Mouse (Mus musculus) left cerebral cortex, postnatal 25 days (tissue): ENCODE results near the gene Lsg1. TPM values are rescaled to one million over a fixed set of nuclear protein-coding genes. Genes with fewer than 3 reads are reported as not detected.

ENCODE experiments used
- DNase-seq, 2 experiments: peaks; one replicate each; pipeline ENCODE4 v3.0.0; 2022; ENCODE audit warnings: low spot score in 2 of 2, mixed read lengths in 1 of 2
- intact Hi-C: fragments of 180-260 bp; cut with DNase I; formaldehyde crosslinking; loops from one replicate; pipeline ENCODE4 v1.15.1; 2025
- total RNA-seq, 2 experiments: library from RNA; stranded (reverse); gene quantifications; 2 replicates each; pipeline ENCODE4 v1.2.3; 2021

Gene Lsg1
- total RNA-seq, 2 experiments from 2014 or later: 16.6 to 17.9 TPM

DNA sequence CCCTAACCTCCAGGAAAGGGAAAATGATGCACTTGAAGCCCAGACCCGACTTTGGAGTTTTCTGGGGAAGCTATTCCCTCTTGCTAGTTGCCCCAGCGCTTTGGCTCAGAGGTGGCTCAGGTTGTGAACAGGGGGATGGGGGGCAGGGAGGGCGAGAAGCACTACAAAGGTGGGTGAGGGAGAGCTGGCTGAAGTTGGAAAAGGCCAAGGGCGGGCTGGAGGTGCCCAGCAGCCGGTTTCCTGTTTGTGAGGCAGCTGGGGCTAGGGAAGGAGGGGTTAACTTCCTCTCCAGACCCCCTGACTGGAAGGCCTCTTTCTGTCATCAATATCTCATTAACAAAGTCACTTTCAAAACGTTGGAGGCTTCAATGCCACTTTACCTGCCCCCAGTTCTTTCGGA lies 14.6 kb upstream of the Lsg1 start:
- DNase-seq: no peak
- intact Hi-C loops: loop anchor here (2.0 to 5.0 kb wide), 3 partner anchors 60 to 327 kb away; no protein-coding TSS in a partner anchor

DNA sequence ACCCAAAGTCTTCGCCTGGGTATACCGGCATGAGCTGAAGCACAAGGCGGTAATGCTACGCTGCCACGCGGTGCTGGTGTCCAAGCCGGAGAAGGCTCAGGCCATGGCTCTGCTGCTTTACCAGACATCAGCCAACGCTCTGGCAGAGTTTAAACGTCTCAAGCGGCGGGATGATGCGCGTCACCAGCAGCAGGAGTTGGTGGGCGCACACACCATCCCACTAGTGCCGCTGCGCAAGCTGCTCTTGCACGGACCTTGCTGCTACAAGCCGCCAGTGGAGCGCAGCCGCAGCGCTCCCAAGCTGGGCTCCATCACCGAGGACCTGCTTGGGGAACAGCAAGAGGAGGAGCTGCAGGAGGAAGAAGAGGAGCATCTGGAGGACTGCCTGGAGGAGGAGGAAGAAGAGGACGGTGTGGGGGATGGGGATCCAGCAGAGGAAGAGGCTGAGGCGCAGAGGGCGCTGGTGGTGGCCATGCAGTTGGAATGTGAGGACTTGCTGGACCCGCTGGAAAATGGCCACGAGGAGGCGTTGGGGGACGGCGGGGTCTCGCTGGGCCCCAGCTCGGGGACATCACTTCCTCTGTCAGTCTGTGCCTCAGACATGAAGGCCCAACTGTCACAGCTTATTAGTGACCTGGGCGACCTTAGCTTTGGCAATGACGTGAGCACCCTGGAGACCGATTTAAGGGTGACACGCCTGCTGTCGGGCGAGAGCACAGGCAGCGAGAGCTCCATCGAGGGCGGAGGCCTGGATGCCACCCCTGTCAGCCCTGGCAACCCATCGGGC lies 13.8 kb upstream of the Lsg1 start:
- intact Hi-C loops: loop anchor here (2.0 to 5.0 kb wide), 3 partner anchors 61 to 328 kb away; no protein-coding TSS in a partner anchor
- DNase-seq: peak; percentile 45 to 82

DNA sequence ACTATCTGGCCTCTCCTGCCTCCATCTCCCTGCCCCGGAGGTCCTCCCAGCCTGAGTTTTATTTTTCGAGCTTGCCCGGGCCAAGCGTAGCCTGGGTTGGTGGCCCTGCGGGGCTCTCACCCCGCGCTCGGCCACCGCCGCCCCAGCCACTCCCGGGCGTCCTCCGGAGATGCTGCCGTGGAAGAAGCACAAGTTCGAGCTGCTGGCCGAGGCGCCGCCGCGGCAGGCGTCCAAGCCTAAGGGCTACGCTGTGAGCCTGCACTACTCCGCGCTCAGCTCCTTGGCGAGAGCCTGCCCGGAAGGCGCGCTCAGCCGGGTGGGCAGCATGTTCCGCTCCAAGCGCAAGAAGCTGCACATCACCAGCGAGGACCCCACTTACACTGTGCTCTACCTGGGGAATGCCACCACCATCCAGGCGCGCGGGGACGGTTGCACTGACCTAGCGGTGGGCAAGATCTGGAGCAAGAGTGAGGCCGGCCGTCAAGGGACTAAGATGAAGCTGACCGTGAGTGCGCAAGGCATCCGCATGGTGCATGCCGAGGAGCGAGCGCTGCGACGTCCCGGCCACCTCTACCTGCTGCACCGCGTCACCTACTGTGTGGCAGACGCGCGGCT lies 13.1 kb upstream of the Lsg1 start:
- intact Hi-C loops: loop anchor here (2.0 to 5.0 kb wide), 3 partner anchors 62 to 328 kb away; no protein-coding TSS in a partner anchor
- peak; percentile 59 to 63 for DNase-seq

DNA sequence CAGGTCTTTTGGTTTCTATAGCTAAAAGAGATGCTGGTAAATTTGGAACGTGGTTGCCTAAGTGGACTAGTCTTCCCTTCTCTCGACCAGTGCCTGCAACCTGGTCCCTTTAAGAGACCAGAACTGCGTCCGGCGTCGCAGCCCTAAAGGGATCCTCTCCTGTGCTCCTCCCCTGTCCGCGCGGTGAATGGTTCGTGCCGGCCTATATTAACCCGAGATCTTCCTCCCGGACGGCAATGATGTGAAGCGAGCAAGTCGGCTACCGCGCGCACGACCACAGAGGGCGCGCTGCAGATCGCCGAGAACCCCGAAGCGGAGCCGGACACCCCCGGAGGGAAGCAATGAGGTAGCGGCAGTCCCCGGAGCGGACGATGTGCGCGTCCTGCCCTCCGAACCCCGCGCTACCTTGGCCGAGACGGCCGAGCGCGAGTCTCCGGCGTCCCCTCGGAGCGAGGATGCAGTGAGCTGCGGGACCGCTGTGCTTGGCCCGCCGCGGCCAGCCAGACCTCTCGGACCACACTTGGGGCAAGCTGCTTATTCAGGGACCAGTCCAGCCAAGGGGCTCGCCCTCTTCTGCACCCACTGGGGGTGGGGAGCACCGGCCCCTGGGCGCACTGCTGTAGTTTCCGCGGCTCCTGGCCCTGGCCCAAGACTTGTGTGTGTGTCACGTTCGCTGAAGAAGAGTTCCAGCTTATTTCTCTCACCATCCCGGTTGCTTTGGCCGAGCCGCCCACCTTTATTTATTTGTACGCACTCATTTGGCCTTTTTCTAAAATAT lies 12.3 kb upstream of the Lsg1 start, which contains the start of gene Fam43a:
Fam43a (plus strand) TSS at position 233 of the 778 bp plus-strand sequence.
- intact Hi-C loops: loop anchor here (2.0 to 10.0 kb wide), 4 partner anchors 63 to 755 kb away; no protein-coding TSS in a partner anchor

DNA sequence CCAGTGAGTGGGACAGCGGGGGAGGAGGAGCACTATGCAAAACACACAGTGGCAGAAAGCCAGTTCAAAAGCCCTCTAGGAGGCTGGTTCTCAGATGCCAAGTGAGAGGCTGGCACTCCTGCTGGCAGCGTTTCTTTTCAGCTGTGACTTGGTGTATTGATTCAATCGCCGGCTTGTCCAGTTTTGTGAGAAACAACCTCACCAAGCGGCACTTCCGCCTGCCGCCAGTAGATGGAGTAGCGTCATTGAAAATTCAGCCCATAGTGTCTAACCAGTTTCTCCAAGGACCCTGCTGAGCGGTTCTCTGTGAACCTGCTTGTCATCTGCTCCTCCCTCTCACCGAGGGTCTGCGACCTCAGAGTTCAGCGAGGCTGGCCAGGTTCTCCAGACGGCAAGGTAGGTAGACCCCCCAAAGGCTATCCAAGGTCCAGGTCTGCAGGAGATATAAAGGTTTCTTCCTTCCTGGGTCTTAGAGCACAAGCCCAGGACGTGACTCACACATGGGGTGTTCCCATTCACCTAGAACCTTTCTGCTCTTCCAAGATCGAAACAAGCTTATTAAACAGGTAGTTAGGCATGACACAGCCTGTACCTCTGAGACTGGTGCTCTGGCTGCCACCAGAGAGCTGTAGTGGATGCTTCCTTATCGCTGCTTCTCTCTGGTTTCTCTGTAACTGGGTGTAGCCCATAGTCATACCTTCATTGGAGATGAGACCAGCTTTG lies 9.7 kb upstream of the Lsg1 start:
- intact Hi-C loops: loop anchor here (1.0 to 10.0 kb wide), 3 partner anchors 380 to 758 kb away; no protein-coding TSS in a partner anchor
- peak; percentile 93 to 95 for DNase-seq

More for the DNA sequence above, 12.3 kb upstream of the Lsg1 start, which contains the start of gene Fam43a:
- DNase-seq: peak; percentile 81 to 90

DNA sequence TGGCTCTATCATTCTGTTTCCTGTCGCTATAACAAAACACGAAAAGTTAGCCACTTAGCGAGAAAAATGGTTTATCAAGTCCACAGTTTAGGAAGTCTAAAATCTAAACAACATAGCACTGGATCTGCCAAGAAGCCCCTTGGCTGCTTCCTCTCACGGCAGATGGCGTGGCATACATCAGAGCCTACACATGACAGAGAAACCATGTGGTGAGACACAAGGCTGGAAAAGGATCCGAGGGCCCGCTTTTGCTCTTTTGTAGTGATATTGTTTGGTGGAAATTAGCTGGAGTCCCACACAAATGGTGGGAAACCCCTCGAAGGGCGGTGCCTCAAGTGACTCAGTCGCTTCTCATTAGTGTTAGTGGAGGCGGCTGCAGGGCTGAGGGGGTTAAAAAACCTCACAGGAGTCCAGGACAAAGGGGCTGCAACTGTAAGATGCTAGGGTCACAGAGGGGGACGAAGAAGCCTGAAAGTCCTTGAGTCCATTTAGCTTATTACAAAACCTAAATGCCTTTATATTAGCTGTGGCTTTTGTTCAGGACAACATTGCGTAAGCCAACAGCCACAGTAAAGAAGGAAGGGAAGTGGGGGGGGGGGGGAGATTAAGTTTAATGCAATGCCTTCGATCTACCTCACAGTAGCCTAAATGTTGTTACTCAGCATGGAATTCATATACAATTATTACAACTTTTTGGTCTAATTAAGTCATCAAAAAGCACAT lies 8.6 kb upstream of the Lsg1 start:
- DNase-seq: peak in 1 of 2 experiments; percentile 57
- intact Hi-C loops: loop anchor here (10.0 kb wide), 1 partner anchor 759 kb away; no protein-coding TSS in a partner anchor

DNA sequence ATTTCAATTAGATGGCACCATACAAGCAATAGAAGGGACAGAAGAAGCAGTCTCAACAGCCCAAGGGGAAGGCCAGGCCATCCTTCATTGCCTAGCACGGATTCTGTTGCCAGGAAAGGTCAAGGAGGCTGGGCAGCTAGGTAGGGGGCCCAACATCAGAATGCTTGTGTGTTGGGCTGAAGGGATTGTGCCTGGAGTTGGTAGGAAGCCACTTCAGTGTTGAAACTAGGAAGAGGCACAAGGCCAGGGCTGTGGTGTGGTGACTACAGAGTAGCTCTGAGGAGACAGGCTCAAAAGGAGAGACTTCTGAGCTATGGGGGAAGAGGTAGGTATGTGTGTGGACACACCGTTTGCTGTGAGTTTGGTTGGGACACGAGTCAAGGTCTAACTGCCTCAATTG lies 8.0 kb upstream of the Lsg1 start:
- DNase-seq: no peak
- intact Hi-C loops: loop anchor here (10.0 kb wide), 1 partner anchor 759 kb away; no protein-coding TSS in a partner anchor

DNA sequence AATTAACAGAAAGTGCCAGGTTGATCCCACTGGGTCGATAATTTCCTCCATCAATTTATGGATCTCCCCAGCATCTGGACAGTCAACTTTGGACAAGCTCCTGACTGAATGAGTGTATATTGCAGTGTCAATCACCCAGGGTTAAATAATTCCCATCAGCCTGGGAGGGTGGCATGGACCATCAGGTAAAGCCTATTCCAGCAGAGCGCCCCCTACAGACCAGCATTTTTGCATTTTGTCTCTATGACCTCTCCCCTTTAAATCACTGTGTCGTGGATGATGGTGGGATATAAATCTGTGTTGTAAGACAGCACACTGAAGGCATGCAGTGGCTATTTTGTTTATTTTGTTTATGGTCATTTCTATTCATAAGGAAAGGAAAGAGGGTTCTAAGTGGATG lies 4.6 kb upstream of the Lsg1 start:
- DNase-seq: no peak
- intact Hi-C loops: loop anchor here (10.0 kb wide), 1 partner anchor 763 kb away; no protein-coding TSS in a partner anchor

DNA sequence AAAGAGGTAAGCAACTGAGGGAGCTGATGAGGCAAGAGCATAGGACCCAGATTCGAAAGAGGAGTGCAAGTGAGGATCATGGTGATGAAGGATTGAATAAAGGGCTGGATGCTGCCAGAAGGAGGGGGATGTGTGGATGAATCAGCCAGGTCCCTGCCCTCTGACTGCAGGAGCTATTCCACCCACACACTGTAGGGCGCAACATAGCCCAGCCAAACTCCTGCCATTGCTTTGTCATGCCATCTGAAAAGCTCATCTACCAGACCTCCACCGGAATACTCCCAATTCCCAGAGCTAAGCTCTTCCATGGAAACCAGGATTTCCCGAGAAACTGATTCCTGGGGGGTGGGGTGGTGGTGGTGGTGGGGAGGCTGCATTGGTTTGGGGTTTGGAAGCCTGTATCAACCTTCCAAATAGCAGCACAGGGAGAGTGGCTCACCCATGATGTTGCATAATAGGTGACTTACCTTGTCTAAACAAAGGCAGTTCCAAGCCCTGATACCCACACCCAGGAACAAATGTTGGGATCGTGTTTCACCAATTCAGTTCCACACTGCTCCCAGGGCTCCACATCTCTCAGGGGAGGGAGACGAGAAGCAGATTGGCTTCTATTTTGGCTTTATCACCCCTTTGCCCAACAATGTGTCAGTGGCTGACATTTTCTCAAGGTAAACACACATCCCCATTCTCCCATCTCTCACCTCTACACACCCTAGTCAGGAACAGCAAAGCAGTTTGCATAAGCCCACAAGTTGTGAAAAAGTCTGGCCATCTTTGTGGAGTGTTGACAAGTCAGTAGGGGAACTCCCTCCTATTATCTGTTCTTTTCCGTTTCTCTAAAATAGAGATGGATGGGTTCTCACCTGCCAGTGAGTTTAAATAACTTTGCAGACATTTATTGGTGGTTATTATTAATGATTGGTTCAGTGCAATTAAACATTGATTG lies 3.1 kb upstream of the Lsg1 start:
- intact Hi-C loops: loop anchor here (10.0 kb wide), 1 partner anchor 764 kb away; no protein-coding TSS in a partner anchor
- no peak for DNase-seq

DNA sequence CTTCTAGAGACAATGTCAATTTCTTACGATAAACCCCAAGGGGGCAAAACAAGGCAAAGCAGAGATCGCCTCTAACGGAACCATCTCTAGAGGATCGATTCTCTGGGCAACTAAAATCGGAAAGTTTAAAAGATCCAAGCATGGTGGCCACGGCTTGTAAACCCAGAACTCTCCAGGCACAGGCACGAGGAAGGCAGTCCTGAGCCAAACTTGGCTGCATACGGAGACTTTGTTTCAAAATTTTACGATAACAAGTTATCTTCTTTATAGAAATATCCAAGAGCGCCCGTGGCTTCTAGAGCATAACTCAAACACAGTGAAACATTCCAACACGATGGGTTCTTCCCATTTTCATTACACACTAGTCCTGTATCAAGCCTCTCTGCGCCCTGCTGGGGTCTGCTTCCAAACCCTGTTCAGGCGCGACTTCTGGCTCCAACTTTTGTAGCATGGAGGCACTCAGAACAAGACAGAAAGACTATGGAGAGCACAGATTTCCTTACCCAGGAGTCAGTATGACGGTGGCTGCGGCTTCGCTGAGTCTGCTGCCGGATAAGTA lies 378 bp downstream of the Lsg1 start:
- DNase-seq: no peak
- intact Hi-C loops: no loop called here

DNA sequence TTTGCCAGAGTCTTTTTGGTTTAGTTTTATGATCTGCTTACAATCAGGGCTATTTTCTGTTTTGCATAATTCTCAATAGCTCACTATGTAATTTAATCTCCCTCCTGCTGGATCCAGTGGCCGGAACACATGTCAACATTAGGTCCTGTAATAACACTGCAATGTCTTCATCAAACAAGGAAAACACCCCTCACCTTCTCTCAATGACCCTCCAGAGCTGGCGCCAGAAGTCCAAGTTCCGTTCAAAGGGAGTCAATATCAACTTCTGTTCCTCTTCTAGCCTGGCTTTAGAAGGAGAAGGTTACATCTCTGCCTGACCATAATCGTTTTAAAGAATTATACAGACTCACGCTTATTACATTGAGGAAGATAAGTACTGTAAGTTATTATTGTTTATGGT lies 6.6 kb downstream of the Lsg1 start:
- DNase-seq: no peak
- intact Hi-C loops: no loop called here

DNA sequence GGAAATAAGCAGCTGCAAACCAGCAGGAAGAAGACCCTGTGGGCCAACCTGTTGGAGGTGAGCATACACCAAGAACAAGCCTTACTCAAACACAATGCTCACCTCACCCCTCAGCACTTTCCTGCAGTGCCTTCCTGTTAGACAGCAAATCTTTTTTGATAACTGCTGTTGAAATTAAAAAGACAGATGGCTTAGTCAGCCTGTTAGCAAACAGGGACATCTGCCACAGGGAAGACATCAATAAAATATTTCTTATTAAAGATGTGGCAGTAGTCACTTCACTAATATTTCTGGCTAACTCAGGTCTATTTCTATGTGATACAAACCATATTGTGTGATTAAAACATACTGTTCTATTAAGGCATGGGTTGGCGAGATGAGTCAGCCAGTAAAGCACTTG lies 11.0 kb downstream of the Lsg1 start:
- no peak for DNase-seq
- intact Hi-C loops: no loop called here

DNA sequence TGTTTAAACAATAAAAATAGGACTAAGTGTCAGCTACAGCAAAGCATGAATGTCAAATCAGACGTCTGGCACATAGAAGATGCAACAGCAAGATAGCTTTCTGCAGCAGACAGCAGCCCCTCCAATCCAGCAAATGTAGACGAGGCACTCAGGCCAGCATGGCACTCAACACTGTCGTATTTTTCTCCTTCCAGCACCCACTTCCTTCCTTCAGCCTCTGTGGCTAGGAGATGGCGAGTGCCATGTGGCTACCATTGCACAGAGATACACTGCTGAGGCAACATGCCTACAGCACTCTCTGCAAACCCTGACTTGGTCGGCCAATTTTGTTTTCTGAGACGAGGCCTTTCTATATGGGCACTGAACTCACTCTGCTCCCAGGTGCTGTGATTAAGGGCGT lies 11.6 kb downstream of the Lsg1 start:
- DNase-seq: no peak
- intact Hi-C loops: no loop called here

DNA sequence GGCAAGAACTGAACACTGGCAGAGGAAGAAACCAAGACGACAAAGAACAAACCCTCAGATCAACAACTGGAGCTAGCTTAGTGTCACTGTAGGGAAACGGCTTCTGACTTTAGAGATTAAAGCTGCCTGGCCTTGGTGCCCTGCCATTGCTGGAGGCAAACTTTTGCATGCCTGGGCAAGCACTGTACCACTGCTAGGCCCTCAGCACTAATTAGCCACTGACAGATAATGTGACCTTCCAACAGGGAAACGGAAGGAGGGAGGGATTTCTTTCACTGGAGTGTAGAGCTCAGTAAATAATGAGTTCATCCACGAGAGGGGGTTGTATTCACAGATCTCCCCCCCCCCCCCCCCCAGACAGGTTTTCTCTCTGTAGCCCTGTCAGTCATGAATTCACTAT lies 15.2 kb downstream of the Lsg1 start:
- intact Hi-C loops: no loop called here
- no peak for DNase-seq

DNA sequence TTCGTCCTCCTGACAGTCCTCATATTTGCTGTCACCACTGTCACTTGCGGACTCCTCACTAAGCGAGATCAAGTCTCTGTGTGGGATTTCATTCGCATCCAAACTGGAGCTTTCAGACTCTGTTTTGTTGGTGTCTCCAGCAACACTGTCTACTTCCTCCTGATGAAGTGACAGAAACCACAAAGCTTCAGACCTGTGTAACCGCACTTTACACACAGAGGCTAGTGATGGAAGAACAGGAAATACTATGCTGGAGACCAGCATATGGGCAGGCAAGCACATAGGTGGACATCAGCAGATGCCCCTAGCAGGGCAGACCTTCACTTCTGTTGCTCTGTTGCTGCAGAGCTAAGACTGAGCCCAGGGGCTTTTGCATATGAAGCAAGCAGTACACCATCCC lies 16.0 kb downstream of the Lsg1 start:
- intact Hi-C loops: no loop called here
- no peak for DNase-seq

DNA sequence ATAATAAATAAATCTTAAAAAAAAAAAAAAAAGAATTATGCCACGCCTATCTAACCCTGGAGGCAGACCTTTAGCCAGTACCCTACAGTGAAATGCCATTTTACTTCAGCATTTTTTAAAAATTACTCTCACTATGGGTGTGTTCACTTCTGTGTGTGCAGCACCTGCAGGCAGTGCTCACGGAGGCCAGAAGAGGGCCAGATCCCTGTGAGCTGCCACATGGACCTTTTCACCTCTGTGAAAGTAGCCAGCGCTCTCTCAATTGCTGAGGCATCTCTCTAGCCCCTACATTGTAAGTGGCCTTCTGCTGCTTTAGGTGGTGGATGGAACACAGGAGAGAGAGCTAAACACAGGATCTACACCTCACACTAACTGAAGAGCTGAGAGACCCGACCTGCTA lies 17.2 kb downstream of the Lsg1 start:
- DNase-seq: no peak

DNA sequence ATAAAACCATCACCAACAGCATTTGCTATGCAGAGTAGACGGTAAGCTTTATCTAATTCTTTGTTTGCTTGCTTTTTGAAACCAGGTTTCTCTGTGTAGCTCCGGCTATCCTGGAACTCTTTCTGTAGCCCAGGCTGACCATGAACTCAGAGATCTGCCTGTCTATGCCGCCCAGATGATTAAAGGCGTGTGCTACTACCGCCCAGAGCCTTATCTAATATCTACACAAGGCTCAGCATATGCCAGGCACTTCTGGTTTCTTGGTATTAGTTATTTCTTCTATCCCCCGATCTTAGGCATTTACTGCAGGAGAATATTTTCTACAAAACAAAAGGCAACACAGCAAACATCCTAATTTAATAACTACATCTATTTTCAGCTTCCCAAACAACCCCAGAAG lies 21.8 kb downstream of the Lsg1 start:
- intact Hi-C loops: no loop called here
- no peak for DNase-seq

More for the DNA sequence above, 17.2 kb downstream of the Lsg1 start:
- intact Hi-C loops: no loop called here
